Mouse (Mus musculus): ENCODE data around the gene Nupr1l. TPM values are rescaled to one million over a fixed set of nuclear protein-coding genes. Genes with fewer than 3 reads are reported as not detected.

The Nupr1l gene
- total RNA-seq, 2 experiments from 2014 or later = 0.57 to 0.83 TPM

DNA sequence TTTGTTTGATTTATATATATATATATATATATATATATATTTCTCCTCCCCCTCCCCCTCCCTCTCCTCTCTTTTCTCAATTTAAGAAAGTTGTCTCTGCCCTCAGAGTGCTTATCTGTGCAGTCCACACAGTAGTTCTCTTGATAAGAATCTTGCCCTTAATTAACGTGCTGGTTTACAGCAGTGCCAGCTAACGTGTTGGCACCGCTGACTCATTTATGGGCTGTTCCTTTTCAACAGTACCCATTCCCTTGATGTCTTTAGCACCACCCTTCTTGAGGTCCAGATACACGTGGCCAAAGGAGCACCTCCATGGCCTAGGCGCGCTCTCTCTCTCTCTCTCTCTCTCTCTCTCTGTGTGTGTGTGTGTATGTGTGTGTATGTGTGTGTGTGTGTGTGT, 47.5 kb downstream of the Nupr1l start:
- DNase-seq = no peak
- intact Hi-C loops (cut with DNase I) = no loop called here

DNA sequence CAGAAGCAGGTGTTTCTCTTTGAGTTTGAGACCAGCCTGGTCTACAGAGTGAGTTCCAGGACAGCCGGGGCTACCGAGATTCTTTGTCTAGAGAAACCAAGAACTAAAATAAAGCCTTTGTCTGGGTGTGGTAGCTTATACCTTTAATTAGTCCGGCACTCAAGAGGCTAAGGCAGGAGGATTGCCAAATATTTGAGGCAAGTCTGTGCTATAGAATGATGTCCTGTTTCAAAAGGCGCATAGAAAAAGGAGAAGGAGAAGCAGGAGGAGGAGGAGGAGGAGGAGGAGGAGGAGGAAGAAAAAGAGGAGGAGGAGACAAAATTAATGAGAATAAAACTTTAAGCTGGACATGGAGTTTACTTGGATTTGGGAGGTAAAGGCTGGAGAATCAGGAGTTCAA, 54.9 kb downstream of the Nupr1l start:
- intact Hi-C loops (cut with DNase I) = no loop called here
- DNase-seq = no peak

Other genes starting within 250 kb of the Nupr1l start
- gene Zfp11, start 238.4 kb upstream of the Nupr1l start, total RNA-seq (2021) = 1 to 10 TPM; 3.0 to 3.4 TPM
- gene Sept14, start 200.0 kb upstream of the Nupr1l start, total RNA-seq (2021) = not detected
- 10 to 100 TPM; 85.3 to 93.6 TPM for gene Mrps17, start 193.0 kb upstream of the Nupr1l start, total RNA-seq (2021)
- 100 to 1,000 TPM; 688 to 716 TPM for gene Nipsnap2, start 183.5 kb upstream of the Nupr1l start, total RNA-seq (2021)
- 10 to 100 TPM; 10.5 TPM for gene Psph, start 121.1 kb upstream of the Nupr1l start, total RNA-seq (2021)
- 10 to 100 TPM; 12.9 to 15.9 TPM for gene Sumf2, start 61.6 kb upstream of the Nupr1l start, total RNA-seq (2021)
- gene Chchd2, start 21.1 kb upstream of the Nupr1l start, total RNA-seq (2021) = 100 to 1,000 TPM; 947 to 975 TPM
- gene Zbed5, start 12.8 kb upstream of the Nupr1l start, total RNA-seq (2021) = under 1 TPM; 0.60 to 0.68 TPM
- gene Phkg1, start 10.0 kb upstream of the Nupr1l start, total RNA-seq (2021) = 10 to 100 TPM in 1 of 2 experiments, 1 to 10 TPM in 1; 8.5 to 15.3 TPM
- 10 to 100 TPM; 14.6 to 15.9 TPM for gene Vkorc1l1, start 33.4 kb downstream of the Nupr1l start, total RNA-seq (2021)
- gene Gusb, start 94.5 kb downstream of the Nupr1l start, total RNA-seq (2021) = 10 to 100 TPM; 18.5 to 19.0 TPM
- 1 to 10 TPM; 6.8 to 7.7 TPM for gene Asl, start 120.7 kb downstream of the Nupr1l start, total RNA-seq (2021)
- gene Crcp, start 120.8 kb downstream of the Nupr1l start, total RNA-seq (2021) = 10 to 100 TPM; 11.4 to 11.9 TPM
- 10 to 100 TPM; 15.7 to 16.9 TPM for gene Tpst1, start 164.8 kb downstream of the Nupr1l start, total RNA-seq (2021)
- 1 to 10 TPM; 1.6 to 3.4 TPM for gene Kctd7, start 236.3 kb downstream of the Nupr1l start, total RNA-seq (2021)